Mouse (Mus musculus) olfactory bulb, adult 2 months (tissue): ENCODE data around the gene Adh7. TPM values are rescaled to one million over a fixed set of nuclear protein-coding genes. Genes with fewer than 3 reads are reported as not detected.

ENCODE experiments used
- H3K27ac ChIP-seq: fragments of 200-500 bp; 2 replicates; pipeline ENCODE4 v1.5.1; 2012; ENCODE audit warnings: low read depth, low read length; ENCODE audit not compliant: insufficient read depth
- H3K4me1 ChIP-seq: fragments of 200-500 bp; 2 replicates; pipeline ENCODE4 v1.6.1; 2012; ENCODE audit warnings: low read length; ENCODE audit not compliant: control insufficient read depth, insufficient read depth
- H3K4me3 ChIP-seq: fragments of 200-500 bp; 2 replicates; pipeline ENCODE4 v1.5.1; 2012; ENCODE audit warnings: mild to moderate bottlenecking, low read depth, low read length, moderate library complexity; ENCODE audit not compliant: insufficient read depth
- CTCF ChIP-seq: fragments of 200-500 bp; IDR thresholded peaks from 2 replicates; pipeline ENCODE4 v1.5.1; 2012; ENCODE audit warnings: low read depth, mild to moderate bottlenecking, low read length, moderate library complexity; ENCODE audit not compliant: insufficient read depth
- POLR2A ChIP-seq: fragments of 200-500 bp; IDR thresholded peaks from 2 replicates; pipeline ENCODE4 v1.6.1; 2012; ENCODE audit warnings: mild to moderate bottlenecking, low read depth, low read length, moderate library complexity; ENCODE audit not compliant: insufficient read depth
- WGBS: fragments of 180-500 bp; shearing (Covaris S2); methylation state at CpG from one replicate; pipeline ENCODE4 v1.1.7; 2018; 5-methylcytosine and 5-hydroxymethylcytosine counted together
- polyA plus RNA-seq: library from polyadenylated mRNA; stranded (reverse); fragments of >200 nt; gene quantifications from 2 replicates; pipeline ENCODE4 v1.2.4, GENCODE M21; 2012; ENCODE audit warnings: low replicate concordance; ENCODE audit not compliant: missing spikeins, insufficient read depth, insufficient read length

Gene Adh7
- polyA plus RNA-seq, 1 experiment: not detected

- Histone ChIP-seq H3K4me1 (no peaks in the 10 kb centered on the region), H3K27ac (no peak within 1 kb of the TSS), H3K4me3 (no peak within 1 kb of the TSS)
- TF ChIP-seq CTCF: no peak
- no peak for TF ChIP-seq POLR2A
- WGBS: 91% methylated on average over 11 of the region's 11 CpGs
Observed at GRCm38 (mm10) chr3:138260721-138261669, 43.4 kb downstream of the Adh7 start, which contains the start of gene Adh1. Adh1 (plus strand) TSS chr3:138260991.

GRCm38 (mm10) chr3:138262568-138262967 is 45.0 kb downstream of the Adh7 start:
- H3K4me3 ChIP-seq: no peak overlapping the region
- H3K27ac ChIP-seq: no peak overlapping the region
- WGBS: 88% methylated on average over 4 of the region's 4 CpGs
- H3K4me1 ChIP-seq: no peaks in the 10 kb centered on the region
- TF ChIP-seq POLR2A (no peak), CTCF (no peak)

- Histone ChIP-seq H3K4me1 (no peaks in the 10 kb centered on the region), H3K27ac (no peak overlapping the region), H3K4me3 (no peak overlapping the region)
- 76% methylated on average over 5 of the region's 5 CpGs for WGBS
- TF ChIP-seq POLR2A (no peak), CTCF (no peak)
Observed at GRCm38 (mm10) chr3:138263154-138263930, 45.8 kb downstream of the Adh7 start.

- WGBS: 52% methylated on average over 3 of the region's 3 CpGs
- Histone ChIP-seq H3K4me1 (no peaks in the 10 kb centered on the region), H3K4me3 (no peak overlapping the region), H3K27ac (no peak overlapping the region)
- TF ChIP-seq POLR2A: no peak
Observed at GRCm38 (mm10) chr3:138264648-138265047, 47.1 kb downstream of the Adh7 start.

- TF ChIP-seq CTCF (no peak), POLR2A (no peak)
- Histone ChIP-seq H3K27ac (no peak overlapping the region), H3K4me1 (no peaks in the 10 kb centered on the region), H3K4me3 (no peak overlapping the region)
- 45% methylated on average over 1 of the region's 1 CpGs for WGBS
Observed at GRCm38 (mm10) chr3:138270507-138270906, 52.9 kb downstream of the Adh7 start.

GRCm38 (mm10) chr3:138271297-138271696 is 53.7 kb downstream of the Adh7 start:
- Histone ChIP-seq H3K4me3 (no peak overlapping the region), H3K4me1 (no peaks in the 10 kb centered on the region), H3K27ac (no peak overlapping the region)
- TF ChIP-seq POLR2A (no peak), CTCF (no peak)
- WGBS: 97% methylated on average over 2 of the region's 2 CpGs

- no peak overlapping the region for H3K4me3 ChIP-seq
- TF ChIP-seq CTCF (no peak), POLR2A (no peak)
- no peaks in the 10 kb centered on the region for H3K4me1 ChIP-seq
- H3K27ac ChIP-seq: no peak overlapping the region
- 86% methylated on average over 7 of the region's 7 CpGs for WGBS
Observed at GRCm38 (mm10) chr3:138273080-138273479, 55.5 kb downstream of the Adh7 start.

GRCm38 (mm10) chr3:138275100-138275499 is 57.5 kb downstream of the Adh7 start:
- H3K4me1 ChIP-seq: no peaks in the 10 kb centered on the region
- whole genome bisulfite sequencing: 95% methylated on average over 3 of the region's 3 CpGs
- no peak overlapping the region for H3K27ac ChIP-seq
- H3K4me3 ChIP-seq: no peak overlapping the region
- no peak for TF ChIP-seq CTCF
- TF ChIP-seq POLR2A: no peak

- no peaks in the 10 kb centered on the region for H3K4me1 ChIP-seq
- H3K27ac ChIP-seq: no peak overlapping the region
- whole genome bisulfite sequencing: 84% methylated on average over 9 of the region's 9 CpGs
- TF ChIP-seq CTCF (no peak), POLR2A (no peak)
- no peak overlapping the region for H3K4me3 ChIP-seq
Observed at GRCm38 (mm10) chr3:138282556-138282955, 65.0 kb downstream of the Adh7 start.

Other genes starting within 250 kb of the Adh7 start
- gene Dapp1, start 236.2 kb upstream of the Adh7 start, polyA plus RNA-seq: not detected in 2 replicates
- gene 1110002E22Rik, start 152.7 kb upstream of the Adh7 start, polyA plus RNA-seq: not detected in 2 replicates
- gene Gm5105, start 150.4 kb upstream of the Adh7 start, polyA plus RNA-seq: not detected in 2 replicates
- not detected in 2 replicates for gene Trmt10a, start 74.3 kb upstream of the Adh7 start, polyA plus RNA-seq
- not detected in 2 replicates for gene Mttp, start 72.8 kb upstream of the Adh7 start, polyA plus RNA-seq
- not detected in 2 replicates for gene 4930579F01Rik, start 23.9 kb upstream of the Adh7 start, polyA plus RNA-seq
- gene Adh1, start 43.2 kb downstream of the Adh7 start, polyA plus RNA-seq: not detected in 2 replicates
- not detected in 2 replicates for gene Adh6a, start 95.5 kb downstream of the Adh7 start, polyA plus RNA-seq
- not detected in 2 replicates for gene Adh6b, start 124.0 kb downstream of the Adh7 start, polyA plus RNA-seq
- not detected in 2 replicates for gene Adh4, start 197.7 kb downstream of the Adh7 start, polyA plus RNA-seq
- not detected in 2 replicates for gene Adh5, start 225.3 kb downstream of the Adh7 start, polyA plus RNA-seq